Mouse (Mus musculus) heart, postnatal 0 days (tissue): ENCODE measurements around the gene Krt32.

Experiments used
- CTCF ChIP-seq: IDR thresholded peaks from 2 replicates; pipeline ENCODE4 v1.5.1; 2016; ENCODE audit warnings: antibody characterized with exemption, control low read depth, low read depth
- EP300 ChIP-seq: IDR thresholded peaks from 2 replicates; pipeline ENCODE4 v1.6.1; 2016; ENCODE audit warnings: antibody characterized with exemption, low read depth

GRCm38 (mm10) chr11:100124901-100125300 is 36.9 kb upstream of the Krt32 start:
- TF ChIP-seq CTCF, result no peak
- TF ChIP-seq EP300, result no peak
